Mouse (Mus musculus): Measurements from ENCODE around the gene Insm1.
A peak's percentile ranks its signal among the peaks of the same experiment; 100 is the strongest.

The Insm1 gene

GRCm38 (mm10) chr2:146224141-146224540 is 2.4 kb downstream of the Insm1 start:
- DNase-seq (ENCODE audit: low read depth): no peak

- DNase-seq (ENCODE audit: low read depth): no peak
Measured at GRCm38 (mm10) chr2:146225818-146226217, 4.1 kb downstream of the Insm1 start.

- DNase-seq (ENCODE audit: low read depth): peak; percentile 29
Measured at GRCm38 (mm10) chr2:146226484-146226883, 4.8 kb downstream of the Insm1 start.

- no peak for DNase-seq (ENCODE audit: low read depth)
Measured at GRCm38 (mm10) chr2:146227646-146228045, 5.9 kb downstream of the Insm1 start.

GRCm38 (mm10) chr2:146228435-146228834 is 6.7 kb downstream of the Insm1 start:
- DNase-seq (ENCODE audit: low read depth): no peak

- no peak for DNase-seq (ENCODE audit: low read depth)
Measured at GRCm38 (mm10) chr2:146231485-146231884, 9.8 kb downstream of the Insm1 start.

- no peak for DNase-seq (ENCODE audit: low read depth)
Measured at GRCm38 (mm10) chr2:146239196-146239747, 17.6 kb downstream of the Insm1 start.

GRCm38 (mm10) chr2:146244049-146244448 is 22.3 kb downstream of the Insm1 start:
- DNase-seq (ENCODE audit: low read depth): no peak

GRCm38 (mm10) chr2:146245401-146245800 is 23.7 kb downstream of the Insm1 start:
- no peak for DNase-seq (ENCODE audit: low read depth)

- no peak for DNase-seq (ENCODE audit: low read depth)
Measured at GRCm38 (mm10) chr2:146246409-146247075, 24.8 kb downstream of the Insm1 start.

- no peak for DNase-seq (ENCODE audit: low read depth)
Measured at GRCm38 (mm10) chr2:146247576-146247975, 25.9 kb downstream of the Insm1 start.

- DNase-seq (ENCODE audit: low read depth): no peak
Measured at GRCm38 (mm10) chr2:146249033-146249432, 27.3 kb downstream of the Insm1 start.

GRCm38 (mm10) chr2:146250236-146250904 is 28.6 kb downstream of the Insm1 start:
- no peak for DNase-seq (ENCODE audit: low read depth)

GRCm38 (mm10) chr2:146254387-146254786 is 32.7 kb downstream of the Insm1 start:
- DNase-seq (ENCODE audit: low read depth): peak; percentile 14

GRCm38 (mm10) chr2:146255636-146256035 is 33.9 kb downstream of the Insm1 start:
- no peak for DNase-seq (ENCODE audit: low read depth)

GRCm38 (mm10) chr2:146256321-146256875 is 34.7 kb downstream of the Insm1 start:
- peak; percentile 9 for DNase-seq (ENCODE audit: low read depth)

GRCm38 (mm10) chr2:146257037-146257436 is 35.3 kb downstream of the Insm1 start:
- no peak for DNase-seq (ENCODE audit: low read depth)

- DNase-seq (ENCODE audit: low read depth): no peak
Measured at GRCm38 (mm10) chr2:146257609-146258008, 35.9 kb downstream of the Insm1 start.

- DNase-seq (ENCODE audit: low read depth): no peak
Measured at GRCm38 (mm10) chr2:146258736-146259469, 37.2 kb downstream of the Insm1 start.

GRCm38 (mm10) chr2:146259787-146260560 is 38.3 kb downstream of the Insm1 start:
- no peak for DNase-seq (ENCODE audit: low read depth)

- no peak for DNase-seq (ENCODE audit: low read depth)
Measured at GRCm38 (mm10) chr2:146261146-146261545, 39.4 kb downstream of the Insm1 start.

- DNase-seq (ENCODE audit: low read depth): no peak
Measured at GRCm38 (mm10) chr2:146262215-146262614, 40.5 kb downstream of the Insm1 start.

All from induced T-regulatory cell, adult 2 months (primary cell).